Mouse (Mus musculus) hindbrain, embryonic 12.5 days (tissue): ENCODE results near the gene Zdhhc13. TPM values are rescaled to one million over a fixed set of nuclear protein-coding genes. Genes with fewer than 3 reads are reported as not detected.

Experiments
- ATAC-seq: fragments of 200-750 bp; cut with Nextera tagmentation; 2 replicates; pipeline ENCODE4 v1.8.0; 2017; ENCODE audit warnings: moderate TSS enrichment; ENCODE audit not compliant: low FRiP score
- H3K27ac ChIP-seq: fragments of 300-500 bp; sonication (generic); 2 replicates; pipeline ENCODE4 v1.5.1; 2016; ENCODE audit warnings: mild to moderate bottlenecking
- H3K27me3 ChIP-seq: fragments of 300-500 bp; sonication (generic); 2 replicates; pipeline ENCODE4 v1.6.1; 2016; ENCODE audit warnings: mild to moderate bottlenecking
- H3K36me3 ChIP-seq: fragments of 300-500 bp; sonication (generic); 2 replicates; pipeline ENCODE4 v1.6.1; 2016; ENCODE audit warnings: mild to moderate bottlenecking
- H3K4me1 ChIP-seq: fragments of 300-500 bp; sonication (generic); 2 replicates; pipeline ENCODE4 v1.6.1; 2016
- H3K4me2 ChIP-seq: fragments of 300-500 bp; sonication (generic); replicated peaks from 2 replicates; pipeline ENCODE4 v1.6.1; 2016; ENCODE audit warnings: mild to moderate bottlenecking
- H3K4me3 ChIP-seq: fragments of 300-500 bp; sonication (generic); 2 replicates; pipeline ENCODE4 v1.5.1; 2016; ENCODE audit warnings: mild to moderate bottlenecking
- H3K9ac ChIP-seq: fragments of 300-500 bp; sonication (generic); 2 replicates; pipeline ENCODE4 v1.6.1; 2016; ENCODE audit warnings: mild to moderate bottlenecking, moderate library complexity
- H3K9me3 ChIP-seq: fragments of 300-500 bp; sonication (generic); replicated peaks from 2 replicates; pipeline ENCODE4 v1.6.1; 2016; ENCODE audit warnings: mild to moderate bottlenecking
- WGBS: fragments of 180-500 bp; shearing (Covaris S2); methylation state at CpG from one replicate; pipeline ENCODE4 v1.1.7; 2016; 5-methylcytosine and 5-hydroxymethylcytosine counted together
- polyA plus RNA-seq: library from polyadenylated mRNA; unstranded; fragments of >200 nt; fragmentation: Nextera tagmentation; extraction: Ambion mirVana; gene quantifications from 2 replicates; pipeline ENCODE4 v1.2.1, GENCODE M21; 2016

The Zdhhc13 gene
- polyA plus RNA-seq, 1 experiment from 2014 or later: 36.3 TPM

DNA sequence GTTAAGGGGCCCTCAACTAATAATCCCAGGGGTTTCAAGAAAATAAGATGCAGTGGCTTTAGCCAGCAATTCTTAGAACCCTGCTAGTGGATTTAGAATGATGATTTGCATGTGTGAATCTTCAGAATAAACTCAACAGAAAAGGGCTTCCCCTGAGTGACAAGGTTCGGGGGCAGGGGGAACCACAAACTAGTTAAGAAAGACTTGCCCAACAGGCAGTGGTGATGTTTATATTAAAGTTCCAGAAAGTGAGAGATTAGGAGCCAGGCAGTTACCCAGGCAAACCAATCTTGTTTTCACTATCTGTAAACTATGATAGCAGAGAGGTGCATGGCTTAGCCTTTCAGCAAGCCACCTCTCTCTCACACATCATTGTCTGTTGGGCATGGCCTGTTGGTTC, 43.9 kb downstream of the Zdhhc13 start:
- Histone ChIP-seq H3K27ac (no peak overlapping the region), H3K27me3 (peaks cover 93% of the 10 kb centered on the region), H3K9me3 (no peaks in the 10 kb centered on the region), H3K4me2 (no peak overlapping the region), H3K4me1 (peaks cover 10% of the 10 kb centered on the region), H3K36me3 (peaks cover 6% of the 10 kb centered on the region), H3K4me3 (no peak overlapping the region), H3K9ac (no peak overlapping the region)
- ATAC-seq: no peak
- WGBS: 81% methylated on average over 1 of the region's 1 CpGs

DNA sequence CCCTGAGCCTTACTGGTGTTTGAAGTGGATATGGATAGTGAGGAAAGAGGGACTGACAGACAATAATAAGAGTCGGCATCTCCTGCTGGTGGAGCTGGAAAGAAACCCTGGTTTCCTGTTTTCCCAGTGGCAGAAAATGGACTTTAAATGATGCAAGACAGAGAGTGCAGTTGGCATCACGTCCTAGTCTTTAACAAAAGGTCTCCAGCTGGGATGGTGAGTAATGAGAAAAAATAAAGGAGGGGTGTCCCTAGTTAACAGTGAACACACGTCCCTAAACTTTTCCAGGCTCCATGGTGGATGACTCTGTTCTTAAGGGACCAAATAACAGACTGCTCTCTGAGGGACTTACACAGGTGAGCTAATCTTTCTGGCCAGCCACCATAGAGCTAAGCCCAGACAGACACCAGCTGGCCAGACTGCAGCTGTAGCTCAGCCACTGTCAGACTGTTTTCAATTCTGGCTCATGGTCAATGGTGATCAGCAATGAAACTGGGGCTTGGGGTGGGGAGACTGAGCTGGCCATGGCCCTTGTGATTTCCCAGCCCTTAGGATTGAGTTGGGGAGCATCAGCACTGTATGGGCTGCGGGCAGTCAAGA, 45.7 kb downstream of the Zdhhc13 start:
- 33% methylated on average over 4 of the region's 4 CpGs for WGBS
- no peak for ATAC-seq
- no peak overlapping the region for H3K4me3 ChIP-seq
- H3K4me2 ChIP-seq: no peak overlapping the region
- peaks cover 94% of the 10 kb centered on the region for H3K27me3 ChIP-seq
- no peaks in the 10 kb centered on the region for H3K9me3 ChIP-seq
- peaks cover 10% of the 10 kb centered on the region for H3K4me1 ChIP-seq
- 0 out of 2 replicates have a peak overlapping the region, but pooled peaks have one; percentile 17 for H3K27ac ChIP-seq
- H3K9ac ChIP-seq: no peak overlapping the region
- no peaks in the 10 kb centered on the region for H3K36me3 ChIP-seq

DNA sequence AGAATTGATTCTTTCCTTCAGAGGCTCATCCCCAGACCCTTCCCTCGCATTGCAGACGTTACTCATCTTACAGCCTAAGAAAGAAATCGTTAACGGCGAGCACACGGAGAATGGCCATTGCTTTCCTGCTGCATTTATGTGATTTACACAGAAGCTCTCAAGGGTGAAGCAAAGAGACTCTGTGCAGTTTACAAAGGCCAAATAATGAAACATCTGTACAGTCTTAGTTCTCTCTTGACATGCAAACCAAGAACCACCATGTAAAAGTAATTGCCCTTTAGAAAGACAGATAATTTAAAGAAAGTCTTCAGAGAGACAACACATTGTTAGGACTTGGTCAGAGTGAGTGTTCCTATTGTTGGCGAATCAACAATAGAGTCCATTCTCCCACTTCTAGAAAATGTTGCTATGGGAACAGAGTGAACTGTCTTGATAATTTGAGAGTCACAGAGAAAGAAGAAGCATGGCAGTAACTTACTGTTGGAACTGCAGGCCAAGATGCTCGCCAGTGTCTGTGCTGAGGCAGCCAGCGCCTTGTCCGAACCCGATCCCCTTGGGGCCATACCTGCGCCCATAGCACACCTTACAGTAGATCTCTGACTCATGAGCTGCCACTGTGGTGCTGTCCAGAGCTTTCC, 46.3 kb downstream of the Zdhhc13 start:
- Histone ChIP-seq H3K4me3 (no peak overlapping the region), H3K36me3 (no peaks in the 10 kb centered on the region), H3K4me1 (peaks cover 10% of the 10 kb centered on the region), H3K27me3 (peaks cover 94% of the 10 kb centered on the region), H3K9me3 (no peaks in the 10 kb centered on the region), H3K9ac (no peak overlapping the region), H3K4me2 (no peak overlapping the region), H3K27ac (0 out of 2 replicates have a peak overlapping the region, but pooled peaks have one; percentile 17)
- 43% methylated on average over 12 of the region's 12 CpGs for WGBS
- ATAC-seq: peak; percentile 50; the same call in 1 of the 2 replicates

DNA sequence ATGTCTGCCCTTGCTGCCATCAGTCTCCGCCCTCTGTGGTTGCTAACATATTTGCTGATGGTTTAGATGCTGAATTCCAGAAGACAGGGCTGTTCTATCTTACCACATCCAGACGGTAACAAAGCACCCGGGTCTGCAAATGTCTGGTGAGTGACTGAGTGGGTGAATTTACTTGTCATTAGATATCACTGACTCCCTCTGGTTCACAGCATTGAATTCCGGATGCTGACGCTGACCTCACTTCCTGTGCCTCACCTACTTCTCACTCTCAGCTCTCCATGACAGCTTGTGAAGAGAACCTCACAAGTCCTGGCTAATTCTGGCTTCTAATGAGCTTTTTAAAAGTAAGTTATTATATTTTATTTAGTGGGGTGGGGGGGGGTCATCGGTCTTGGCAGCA, 48.1 kb downstream of the Zdhhc13 start:
- WGBS: 79% methylated on average over 6 of the region's 6 CpGs
- H3K27ac ChIP-seq: no peak overlapping the region
- no peak for ATAC-seq
- no peak overlapping the region for H3K9ac ChIP-seq
- no peaks in the 10 kb centered on the region for H3K9me3 ChIP-seq
- H3K36me3 ChIP-seq: no peaks in the 10 kb centered on the region
- H3K4me3 ChIP-seq: no peak overlapping the region
- H3K27me3 ChIP-seq: peaks cover 92% of the 10 kb centered on the region
- no peak overlapping the region for H3K4me2 ChIP-seq
- peaks cover 10% of the 10 kb centered on the region for H3K4me1 ChIP-seq

DNA sequence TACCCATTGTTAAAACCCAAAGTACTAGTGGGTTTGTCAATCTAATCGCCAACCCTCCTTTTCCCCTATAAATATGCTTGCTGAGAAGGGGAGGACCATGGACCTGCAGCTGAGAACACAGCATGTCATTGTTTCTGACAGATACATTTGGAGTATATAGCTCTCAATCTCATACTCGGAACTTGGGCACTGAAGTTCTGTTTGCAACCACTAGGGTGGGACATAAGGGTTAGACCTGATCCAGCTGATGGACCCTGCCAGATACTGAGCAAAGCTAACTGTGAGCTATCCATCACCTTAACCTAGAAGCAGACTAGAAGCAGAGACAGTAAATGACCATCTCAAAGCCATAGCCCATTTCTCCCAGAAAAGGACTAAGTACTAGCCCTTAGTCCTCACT, 49.6 kb downstream of the Zdhhc13 start:
- Histone ChIP-seq H3K4me3 (no peak overlapping the region), H3K9ac (no peak overlapping the region), H3K9me3 (no peaks in the 10 kb centered on the region), H3K4me2 (no peak overlapping the region), H3K36me3 (no peaks in the 10 kb centered on the region), H3K27me3 (peaks cover 92% of the 10 kb centered on the region), H3K4me1 (peaks cover 10% of the 10 kb centered on the region), H3K27ac (no peak overlapping the region)
- ATAC-seq: no peak
- 63% methylated on average over 2 of the region's 2 CpGs for WGBS

DNA sequence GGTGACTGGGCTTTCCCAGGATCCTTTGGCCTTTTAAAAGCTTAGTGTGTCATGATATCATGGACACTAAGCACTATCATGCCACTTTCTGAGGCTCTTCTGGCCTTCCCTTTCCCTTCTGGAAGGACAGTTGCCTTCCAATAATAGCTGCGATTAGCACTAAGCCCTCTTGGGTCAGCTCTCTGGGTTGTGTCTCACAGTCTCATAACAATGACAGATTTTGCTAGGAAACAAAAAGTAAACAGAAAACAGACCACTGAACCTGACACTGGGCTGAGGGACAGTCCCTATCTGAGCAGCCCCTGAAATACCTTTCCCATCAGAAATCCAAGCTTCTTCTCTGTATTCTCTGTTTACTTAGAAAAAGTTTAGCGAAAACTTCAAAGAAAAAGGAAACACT, 51.7 kb downstream of the Zdhhc13 start:
- Histone ChIP-seq H3K9ac (no peak overlapping the region), H3K4me1 (peaks cover under 1% of the 10 kb centered on the region; the same call in 1 of the 2 replicates), H3K9me3 (no peaks in the 10 kb centered on the region), H3K4me3 (no peak overlapping the region), H3K27ac (no peak overlapping the region), H3K27me3 (peaks cover 96% of the 10 kb centered on the region), H3K4me2 (no peak overlapping the region), H3K36me3 (no peaks in the 10 kb centered on the region)
- WGBS: 91% methylated on average over 2 of the region's 2 CpGs
- ATAC-seq: no peak

DNA sequence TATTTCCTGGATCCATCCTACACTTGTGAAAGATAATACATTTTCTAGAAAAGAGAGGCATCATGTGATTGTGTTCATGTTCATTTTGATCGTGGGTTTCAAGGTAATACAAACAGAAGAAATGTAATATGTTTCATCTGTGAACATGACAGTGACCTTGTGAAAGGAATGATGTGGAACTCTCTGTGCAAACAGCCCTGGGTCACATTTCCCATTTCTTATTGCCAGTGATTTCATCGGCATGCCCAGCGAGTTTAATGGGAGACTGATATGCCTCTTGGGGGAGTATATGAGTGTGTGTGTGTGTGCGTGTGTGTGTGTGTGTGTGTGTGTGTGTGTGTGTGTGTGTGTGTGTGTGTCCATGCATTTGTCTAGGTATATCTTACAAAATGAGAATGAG, 52.7 kb downstream of the Zdhhc13 start:
- Histone ChIP-seq H3K4me2 (no peak overlapping the region), H3K9me3 (no peaks in the 10 kb centered on the region), H3K27me3 (peaks cover 95% of the 10 kb centered on the region), H3K27ac (no peak overlapping the region), H3K36me3 (no peaks in the 10 kb centered on the region), H3K4me1 (no peaks in the 10 kb centered on the region), H3K4me3 (no peak overlapping the region), H3K9ac (no peak overlapping the region)
- no peak for ATAC-seq
- WGBS: 76% methylated on average over 4 of the region's 4 CpGs

DNA sequence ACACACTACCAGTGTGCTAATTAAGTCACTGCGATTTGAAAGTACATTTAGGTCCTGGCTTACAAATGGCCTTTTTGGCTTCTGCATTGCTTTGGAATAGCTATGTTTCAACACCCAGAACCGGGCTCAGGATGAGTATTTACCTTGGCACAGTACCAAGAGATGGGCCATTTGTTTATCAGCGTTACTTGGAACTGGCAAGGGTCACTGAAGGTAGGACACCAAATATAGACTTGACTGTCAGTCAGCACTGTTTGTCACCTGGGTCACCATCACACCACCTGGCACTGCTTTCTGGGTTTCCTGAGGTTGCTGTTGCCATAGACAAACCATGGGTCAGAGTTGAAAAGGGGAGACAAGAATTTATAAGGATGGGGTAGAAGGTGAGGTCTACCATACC, 53.5 kb downstream of the Zdhhc13 start:
- no peaks in the 10 kb centered on the region for H3K9me3 ChIP-seq
- H3K36me3 ChIP-seq: no peaks in the 10 kb centered on the region
- peaks cover 96% of the 10 kb centered on the region for H3K27me3 ChIP-seq
- 76% methylated on average over 3 of the region's 3 CpGs for WGBS
- no peak overlapping the region for H3K27ac ChIP-seq
- H3K4me2 ChIP-seq: no peak overlapping the region
- H3K4me1 ChIP-seq: no peaks in the 10 kb centered on the region
- ATAC-seq: no peak
- no peak overlapping the region for H3K9ac ChIP-seq
- H3K4me3 ChIP-seq: no peak overlapping the region

DNA sequence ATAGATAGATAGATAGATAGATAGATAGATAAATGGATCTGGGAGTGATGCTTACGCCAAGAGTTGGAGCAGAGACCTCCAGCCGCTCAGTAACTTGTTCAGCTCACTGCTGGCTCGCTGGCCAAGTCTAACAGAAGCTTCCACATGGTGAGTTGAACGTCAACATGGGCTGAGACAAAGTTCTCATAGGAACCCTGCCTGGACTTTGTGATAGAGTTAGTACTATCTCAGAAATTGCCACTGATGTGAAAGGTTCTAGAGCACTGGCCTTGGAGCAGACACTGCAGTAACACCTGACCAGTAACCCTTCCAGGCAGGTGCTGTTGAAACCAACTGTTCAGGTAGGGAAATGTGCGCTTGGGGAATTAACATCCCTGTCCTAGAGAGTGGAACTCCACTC, 54.7 kb downstream of the Zdhhc13 start:
- Histone ChIP-seq H3K27me3 (peaks cover 89% of the 10 kb centered on the region), H3K27ac (no peak overlapping the region), H3K36me3 (no peaks in the 10 kb centered on the region), H3K4me3 (no peak overlapping the region), H3K9me3 (no peaks in the 10 kb centered on the region), H3K4me1 (no peaks in the 10 kb centered on the region; the same call in 1 of the 2 replicates), H3K4me2 (no peak overlapping the region), H3K9ac (no peak overlapping the region)
- no peak for ATAC-seq
- 88% methylated on average over 5 of the region's 5 CpGs for whole genome bisulfite sequencing

DNA sequence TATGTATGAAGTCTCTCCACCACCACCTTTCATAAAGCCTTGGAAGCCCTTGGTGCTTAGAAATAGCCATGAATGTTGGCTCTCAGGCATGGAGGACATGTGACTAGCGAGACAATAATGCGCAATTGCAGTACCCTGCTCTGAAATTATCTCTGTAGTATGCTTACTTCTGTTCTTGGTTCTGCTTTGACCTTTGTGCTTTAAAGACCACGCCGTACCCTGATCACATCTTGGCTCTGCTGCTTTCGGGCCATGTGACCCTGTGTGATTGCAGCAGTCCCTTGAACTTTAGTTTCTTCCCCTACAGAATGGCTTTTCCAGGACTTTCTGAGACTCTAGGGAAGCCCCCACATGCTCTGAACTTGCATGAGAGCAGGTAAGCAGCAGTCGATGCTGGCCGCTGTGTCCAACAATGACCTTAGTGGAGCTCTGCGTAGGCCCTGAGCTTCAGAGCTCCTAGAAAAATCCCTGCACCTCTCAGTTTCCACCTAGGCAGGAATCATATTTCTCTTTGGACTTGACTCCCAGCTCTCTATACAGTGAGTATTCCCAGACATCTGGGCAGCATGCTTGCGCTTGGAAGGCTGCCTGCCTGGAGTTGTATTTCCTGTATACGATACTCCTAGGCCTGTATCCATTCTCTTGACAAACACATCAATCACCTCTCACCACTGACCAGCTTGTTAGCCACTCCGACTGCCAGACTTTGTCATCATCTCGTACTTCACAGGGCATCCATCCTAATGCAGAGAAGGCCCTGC, 56.6 kb downstream of the Zdhhc13 start:
- WGBS: 80% methylated on average over 12 of the region's 12 CpGs
- peaks cover 71% of the 10 kb centered on the region for H3K27me3 ChIP-seq

DNA sequence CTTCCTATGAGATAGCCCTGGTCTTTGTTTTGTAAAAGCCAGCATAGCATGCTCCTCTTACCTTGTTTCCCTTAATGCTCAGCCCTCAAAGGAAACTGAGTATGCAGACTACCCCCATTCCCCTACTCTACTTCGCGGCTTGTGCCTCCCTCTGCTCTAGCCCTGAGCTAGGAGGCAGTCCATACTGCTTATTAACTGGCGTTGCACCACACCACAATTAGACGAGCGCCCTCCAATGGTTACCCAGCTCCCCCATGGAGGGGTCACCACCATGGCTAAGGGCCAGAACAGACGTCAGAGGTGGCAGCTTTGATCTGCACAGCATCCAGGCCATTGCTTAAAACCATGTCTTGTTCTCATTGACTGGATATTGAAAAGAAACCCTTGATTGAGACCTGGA, 58.0 kb downstream of the Zdhhc13 start:
- Histone ChIP-seq H3K27ac (no peak overlapping the region), H3K36me3 (no peaks in the 10 kb centered on the region), H3K4me3 (no peak overlapping the region), H3K27me3 (peaks cover 61% of the 10 kb centered on the region), H3K4me2 (no peak overlapping the region), H3K4me1 (no peaks in the 10 kb centered on the region; the same call in 1 of the 2 replicates), H3K9me3 (no peaks in the 10 kb centered on the region), H3K9ac (no peak overlapping the region)
- no peak for ATAC-seq
- WGBS: 63% methylated on average over 6 of the region's 6 CpGs

More for the DNA sequence above, 56.6 kb downstream of the Zdhhc13 start:
- no peaks in the 10 kb centered on the region for H3K9me3 ChIP-seq
- no peak for ATAC-seq
- no peaks in the 10 kb centered on the region for H3K36me3 ChIP-seq
- no peak overlapping the region for H3K27ac ChIP-seq
- H3K4me3 ChIP-seq: no peak overlapping the region
- H3K4me1 ChIP-seq: no peaks in the 10 kb centered on the region; the same call in 1 of the 2 replicates
- H3K4me2 ChIP-seq: no peak overlapping the region
- H3K9ac ChIP-seq: no peak overlapping the region

DNA sequence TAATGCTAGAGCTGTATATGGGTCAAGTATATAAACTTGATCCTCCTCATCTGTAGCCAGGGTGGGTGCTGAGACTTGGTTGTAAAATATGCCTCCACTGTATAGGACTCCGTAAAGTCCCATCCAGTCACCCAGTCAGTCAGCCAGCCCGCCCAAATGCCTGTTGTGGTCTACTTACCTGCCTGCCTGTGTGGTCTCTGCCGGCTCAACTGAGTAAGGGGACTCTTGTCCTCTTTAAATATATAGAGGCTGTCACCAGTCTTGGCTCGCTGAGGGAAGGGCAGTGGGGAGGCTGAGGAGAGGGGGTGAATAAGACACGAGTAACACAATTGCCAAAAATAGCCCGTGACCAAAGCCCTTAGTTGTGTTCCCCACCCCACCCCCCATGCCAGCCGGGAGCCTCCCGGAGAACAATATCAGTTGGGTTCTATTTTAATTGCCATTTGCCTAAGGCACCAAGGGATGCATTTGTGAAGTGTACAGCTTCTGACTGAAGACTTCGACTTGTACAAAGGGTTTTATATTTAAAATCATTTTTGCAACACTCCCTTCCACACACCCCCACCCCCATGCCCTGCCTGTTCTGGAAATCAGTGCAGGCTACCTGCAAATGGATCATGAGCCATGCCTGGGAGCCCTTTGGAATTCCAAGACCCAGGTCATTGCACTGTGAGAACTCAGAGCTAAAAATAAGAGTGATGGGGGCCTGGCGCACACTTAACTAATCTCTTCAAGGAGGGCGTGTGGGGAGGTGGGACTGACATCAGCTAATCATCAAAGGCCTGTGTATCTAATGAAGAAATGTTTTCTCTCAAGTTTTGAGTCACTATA, 59.2 kb downstream of the Zdhhc13 start, which contains the start of gene Csrp3:
Csrp3 (minus strand) TSS at position 214 of the 831 bp plus-strand sequence.
- no peak within 1 kb of the TSS for H3K4me3 ChIP-seq
- no peak within 1 kb of the TSS for H3K9ac ChIP-seq
- no peaks in the 10 kb centered on the region; the same call in 1 of the 2 replicates for H3K4me1 ChIP-seq
- 0 out of 2 replicates have a peak, but pooled peaks have one; percentile 48 for ATAC-seq
- no peaks in the 10 kb centered on the region for H3K36me3 ChIP-seq
- WGBS: 51% methylated on average over 11 of the region's 11 CpGs
- peaks cover 49% of the 10 kb centered on the region for H3K27me3 ChIP-seq
- H3K9me3 ChIP-seq: no peaks in the 10 kb centered on the region
- H3K4me2 ChIP-seq: no peak within 1 kb of the TSS
- H3K27ac ChIP-seq: no peak within 1 kb of the TSS
